In the genomic region with DNA sequence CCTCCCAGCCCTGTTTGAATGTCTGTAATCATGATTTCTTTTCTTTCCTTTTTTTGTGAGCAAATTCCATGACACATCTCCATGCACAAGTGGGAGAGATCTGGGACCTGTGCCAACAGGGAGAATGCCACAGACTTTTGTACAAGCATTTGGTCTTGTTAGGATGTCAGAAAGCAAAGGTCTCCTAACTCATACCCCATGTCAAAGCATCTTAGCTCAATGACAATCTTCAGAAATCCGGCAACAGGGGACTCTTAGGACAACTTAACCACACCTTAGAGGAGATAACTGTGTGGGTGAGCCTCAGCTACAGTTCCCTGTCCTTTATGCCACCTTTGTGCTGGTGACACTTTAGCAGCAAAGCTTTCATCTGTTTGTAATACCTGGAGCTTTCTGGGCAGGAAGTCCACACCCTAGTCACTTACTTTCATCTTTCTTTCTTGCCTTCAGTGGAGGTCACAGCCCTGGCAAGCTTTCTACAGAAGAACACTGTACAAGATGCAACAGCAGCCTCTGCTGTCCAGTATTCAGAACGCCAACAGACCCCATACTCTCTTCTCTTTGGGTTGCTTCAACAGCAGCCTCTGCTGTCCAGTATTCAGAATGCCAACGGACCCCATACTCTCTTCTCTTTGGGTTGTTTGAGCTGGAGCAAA, we compare ENCODE assay signal across 10 mouse cellular contexts.
DNase-seq lines count a peak whose midpoint lies in the region; ATAC-seq and TF ChIP-seq lines count a peak whose summit lies in the region.
"Had no signal": no experiment of that assay in that cellular context is flagged by ENCODE, and none has a peak within 500 bp of the region (broad histone marks: within the 10 kb centered on the region; RNA-seq: fewer than 3 reads in every experiment).

No protein-coding gene starts in this region.

- no peak for DNase-seq in forebrain, embryonic 10.5 days (ENCODE audit: extremely low spot score, low spot score)
- no peak for DNase-seq in liver, postnatal 0 days
- DNase-seq in liver, embryonic 11.5 days (ENCODE audit: low spot score), result no peak
- DNase-seq in T-cell, adult 2 months (ENCODE audit: low spot score), result peak; percentile 76
- peak; percentile 31 for DNase-seq in left cerebral cortex, postnatal 4 days
- DNase-seq in cerebellum, adult 9-11 months, result no peak
- DNase-seq: gastrocnemius, postnatal 25 days had no signal

- 0 out of 2 replicates have a peak, but pooled peaks have one; percentile 26 for TF ChIP-seq CTCF in liver, postnatal 0 days (IDR thresholded peaks at IDR 0.05; ENCODE audit: low read depth)

- H3K27ac ChIP-seq in forebrain, embryonic 13.5 days, result peak overlapping the region; percentile 25; the same call in 1 of the 2 replicates
- H3K27ac ChIP-seq in forebrain, embryonic 10.5 days, result no peak overlapping the region
- H3K27ac ChIP-seq in liver, postnatal 0 days (ENCODE audit: low read depth), result no peak overlapping the region
- no peak overlapping the region for H3K27ac ChIP-seq in liver, embryonic 11.5 days (ENCODE audit: low read depth, low read length)
- H3K27ac ChIP-seq in midbrain, embryonic 15.5 days, result no peak overlapping the region

- peaks cover 18% of the 10 kb centered on the region for H3K4me1 ChIP-seq in forebrain, embryonic 13.5 days
- H3K4me1 ChIP-seq in forebrain, embryonic 10.5 days, result no peaks in the 10 kb centered on the region
- no peaks in the 10 kb centered on the region for H3K4me1 ChIP-seq in liver, postnatal 0 days (ENCODE audit: insufficient read depth)
- no peaks in the 10 kb centered on the region for H3K4me1 ChIP-seq in liver, embryonic 11.5 days (replicated peaks; ENCODE audit: control insufficient read depth, insufficient read depth, low read length)
- 0 out of 2 replicates have a peak, but pooled peaks cover 2% of the 10 kb centered on the region for H3K4me1 ChIP-seq in midbrain, embryonic 15.5 days

- H3K36me3 ChIP-seq in forebrain, embryonic 13.5 days (ENCODE audit: poor library complexity, severe bottlenecking), result no peaks in the 10 kb centered on the region
- H3K36me3 ChIP-seq in forebrain, embryonic 10.5 days (replicated peaks), result no peaks in the 10 kb centered on the region
- H3K36me3 ChIP-seq in liver, postnatal 0 days (replicated peaks; ENCODE audit: insufficient read depth, low read length), result no peaks in the 10 kb centered on the region
- no peaks in the 10 kb centered on the region for H3K36me3 ChIP-seq in liver, embryonic 11.5 days (ENCODE audit: control insufficient read depth, insufficient read depth, low read length)
- H3K36me3 ChIP-seq in midbrain, embryonic 15.5 days (replicated peaks), result no peaks in the 10 kb centered on the region

- peak; percentile 48; the same call in 1 of the 2 replicates for ATAC-seq in forebrain, embryonic 13.5 days
- no peak for ATAC-seq in liver, postnatal 0 days
- ATAC-seq in liver, embryonic 11.5 days (replicated peaks; ENCODE audit: low FRiP score), result no peak
- no peak for ATAC-seq in midbrain, embryonic 15.5 days (replicated peaks)

- 63% methylated on average over 3 of the region's 3 CpGs for WGBS in forebrain, embryonic 13.5 days
- WGBS in forebrain, embryonic 10.5 days, result 75% methylated on average over 3 of the region's 3 CpGs
- 53% methylated on average over 3 of the region's 3 CpGs for WGBS in liver, postnatal 0 days (ENCODE audit: insufficient replicate concordance)
- 65% methylated on average over 3 of the region's 3 CpGs for WGBS in liver, embryonic 11.5 days
- WGBS in midbrain, embryonic 15.5 days, result 68% methylated on average over 3 of the region's 3 CpGs

- TF ChIP-seq EP300 in liver, postnatal 0 days (IDR thresholded peaks at IDR 0.05; ENCODE audit: low read depth), result no peak

- no peak overlapping the region for H3K4me3 ChIP-seq in forebrain, embryonic 13.5 days
- H3K4me3 ChIP-seq in forebrain, embryonic 10.5 days, result no peak overlapping the region
- no peak overlapping the region for H3K4me3 ChIP-seq in liver, postnatal 0 days (ENCODE audit: low read depth, low read length)
- H3K4me3 ChIP-seq in liver, embryonic 11.5 days (ENCODE audit: low read depth, low read length), result no peak overlapping the region
- H3K4me3 ChIP-seq in midbrain, embryonic 15.5 days, result no peak overlapping the region

- no peaks in the 10 kb centered on the region for H3K9me3 ChIP-seq in forebrain, embryonic 13.5 days (replicated peaks)
- no peaks in the 10 kb centered on the region for H3K9me3 ChIP-seq in forebrain, embryonic 10.5 days
- no peaks in the 10 kb centered on the region for H3K9me3 ChIP-seq in liver, postnatal 0 days (ENCODE audit: low read length)
- no peaks in the 10 kb centered on the region for H3K9me3 ChIP-seq in liver, embryonic 11.5 days (ENCODE audit: control insufficient read depth, low read length)
- no peaks in the 10 kb centered on the region for H3K9me3 ChIP-seq in midbrain, embryonic 15.5 days

- intact Hi-C loops in left cerebral cortex, postnatal 4 days (cut with DNase I), result loop anchor here (5.0 kb wide), 1 partner anchor 658 kb away; a partner anchor contains a TSS

- no peaks in the 10 kb centered on the region for H3K27me3 ChIP-seq in forebrain, embryonic 13.5 days
- no peaks in the 10 kb centered on the region for H3K27me3 ChIP-seq in forebrain, embryonic 10.5 days (ENCODE audit: poor library complexity, severe bottlenecking)
- no peaks in the 10 kb centered on the region for H3K27me3 ChIP-seq in liver, postnatal 0 days (ENCODE audit: insufficient read depth, low read length)
- no peaks in the 10 kb centered on the region for H3K27me3 ChIP-seq in liver, embryonic 11.5 days (replicated peaks; ENCODE audit: control insufficient read depth, insufficient read depth, low read length)
- no peaks in the 10 kb centered on the region for H3K27me3 ChIP-seq in midbrain, embryonic 15.5 days (replicated peaks)

- H3K4me2 ChIP-seq in forebrain, embryonic 13.5 days, result no peak overlapping the region
- no peak overlapping the region for H3K4me2 ChIP-seq in liver, postnatal 0 days (ENCODE audit: low read depth, low read length)
- no peak overlapping the region for H3K4me2 ChIP-seq in liver, embryonic 11.5 days
- H3K4me2 ChIP-seq in midbrain, embryonic 15.5 days, result no peak overlapping the region
- H3K4me2 ChIP-seq: midbrain, embryonic 11.5 days had no signal

- no peak overlapping the region for H3K9ac ChIP-seq in forebrain, embryonic 13.5 days
- H3K9ac ChIP-seq in liver, postnatal 0 days (replicated peaks), result no peak overlapping the region
- no peak overlapping the region for H3K9ac ChIP-seq in liver, embryonic 11.5 days (ENCODE audit: low read depth, low read length)
- no peak overlapping the region for H3K9ac ChIP-seq in midbrain, embryonic 15.5 days

Comparison
In these comparisons a context has a peak if more than half of its experiments do, and no peak if none do; other contexts are left out.
1. DNase-seq: peak in T-cell, adult 2 months (single experiment) and left cerebral cortex, postnatal 4 days (single experiment); none in forebrain, embryonic 10.5 days (single experiment), liver, postnatal 0 days (single experiment), liver, embryonic 11.5 days (single experiment) and cerebellum, adult 9-11 months (single experiment).